Mouse (Mus musculus) layer of hippocampus, postnatal 36 days (tissue): Measurements from ENCODE around the gene D930048N14Rik. TPM values are rescaled to one million over a fixed set of nuclear protein-coding genes. Genes with fewer than 3 reads are reported as not detected.
A peak's percentile ranks its signal among the peaks of the same experiment; 100 is the strongest.
"Not testable (repeated sequence)": the region's sequence is repeated elsewhere in the genome, so short reads cannot be mapped to it uniquely, and the experiment has no call there.

Experiments
- DNase-seq, 2 experiments: peaks; one replicate each; pipeline ENCODE4 v3.0.0; 2022
- total RNA-seq, 2 experiments: library from RNA; stranded (reverse); gene quantifications; 2 replicates each; pipeline ENCODE4 v1.2.3; 2021

Gene D930048N14Rik
- 1 to 10 TPM; 1.5 to 1.9 TPM for total RNA-seq

- DNase-seq, result no peak
Observed at GRCm38 (mm10) chr11:51650691-51651515, at the start of gene D930048N14Rik, which contains the start of gene N4bp3. Gene D930048N14Rik, plus strand, starts transcription at chr11:51650954. Gene N4bp3, minus strand, starts transcription at chr11:51650842.

DNA sequence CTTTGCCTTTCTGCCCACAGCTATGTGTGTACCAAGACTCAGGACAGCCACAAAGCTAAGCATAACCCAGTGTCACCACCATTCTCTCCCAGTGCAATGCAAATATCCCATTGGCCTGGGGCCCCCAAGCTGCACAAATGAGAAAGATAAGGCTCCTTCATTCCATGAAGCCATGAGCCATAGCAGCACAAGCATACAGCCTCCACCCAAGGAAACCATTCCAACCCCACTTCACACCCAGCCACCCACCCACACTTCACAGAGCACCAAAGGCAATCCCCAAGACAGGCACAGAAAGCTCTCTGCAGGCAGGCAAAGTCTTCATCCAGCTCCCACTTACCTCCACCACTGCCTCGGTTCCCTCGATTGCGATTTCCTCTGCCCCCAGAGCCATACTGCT is 48.5 kb upstream of the D930048N14Rik start:
- no peak for DNase-seq

DNA sequence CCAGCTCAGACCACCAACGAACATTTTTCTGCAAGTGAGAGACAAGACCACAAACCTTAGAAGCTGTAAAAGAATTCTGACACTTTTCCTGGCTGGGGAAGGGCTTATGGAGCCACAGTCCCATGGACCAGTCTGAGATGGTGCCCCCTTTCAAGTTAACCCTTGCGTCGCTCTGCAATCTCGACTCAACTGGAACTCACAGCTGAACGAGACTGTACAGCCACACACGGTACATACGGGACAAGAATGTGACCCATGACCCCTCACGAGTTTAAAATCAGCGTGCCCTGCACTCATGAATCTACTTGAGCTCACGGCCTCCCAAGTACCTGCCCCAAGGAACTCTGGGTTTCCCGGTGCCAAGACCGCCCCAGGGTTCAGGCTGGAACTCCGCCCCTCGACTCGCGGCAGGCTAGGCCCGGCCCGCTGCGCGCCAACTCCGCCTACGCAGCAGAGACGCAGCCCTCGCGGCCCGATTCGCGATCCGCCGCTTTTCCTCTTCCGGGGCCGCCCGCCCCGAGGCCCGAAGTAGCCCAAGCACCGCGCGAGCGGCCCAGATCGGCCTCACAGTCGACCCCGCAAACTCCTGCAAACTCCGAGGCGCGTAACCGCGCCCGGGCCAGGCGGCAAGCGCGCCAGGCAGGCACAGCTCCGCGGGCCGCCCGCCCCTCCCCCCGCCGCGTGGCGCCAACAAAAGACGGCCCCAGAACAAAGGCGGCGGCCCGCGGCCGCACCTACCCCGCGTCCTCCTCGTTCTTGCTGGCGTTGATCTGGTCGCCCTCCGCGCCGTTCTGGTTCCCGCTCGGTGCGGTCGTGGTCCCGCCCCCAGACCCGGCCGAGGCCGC is 44.9 kb upstream of the D930048N14Rik start:
- peak; percentile 76 to 82 for DNase-seq

GRCm38 (mm10) chr11:51606447-51607095 is 44.2 kb upstream of the D930048N14Rik start, which contains the start of gene Hnrnpab:
Gene Hnrnpab, minus strand, starts transcription at chr11:51606847.
- peak; percentile 97 for DNase-seq

DNA sequence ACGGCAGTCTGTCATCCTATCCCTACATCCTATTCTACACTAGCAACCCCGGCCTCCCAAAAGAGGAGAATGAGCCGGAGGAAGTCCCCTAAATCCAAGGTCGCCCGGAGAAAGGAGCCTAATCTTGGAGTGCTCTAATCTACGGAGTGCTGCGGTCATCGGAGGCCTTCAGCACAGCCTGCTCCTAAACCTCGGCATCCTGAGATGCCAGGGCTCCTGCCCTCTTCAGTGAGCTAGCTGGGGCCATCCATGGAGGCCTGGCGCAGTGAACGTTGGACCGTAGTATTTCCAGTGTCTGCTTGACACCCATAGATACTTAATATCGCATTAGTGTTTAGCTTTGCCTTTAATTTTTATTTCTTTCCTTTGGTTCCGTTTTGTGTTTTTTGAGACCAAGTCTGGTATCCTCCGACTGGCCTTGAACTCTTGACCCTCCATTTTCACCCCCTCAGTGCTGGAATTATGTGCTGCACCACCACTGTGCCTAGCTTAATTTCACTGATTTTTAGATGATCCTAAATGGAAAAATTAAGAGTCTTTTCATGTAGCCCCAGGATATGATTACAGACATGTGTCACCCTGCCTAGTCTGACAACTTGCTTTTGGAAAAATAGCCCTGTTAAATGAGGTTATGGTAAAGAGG is 43.5 kb upstream of the D930048N14Rik start:
- no peak for DNase-seq

DNA sequence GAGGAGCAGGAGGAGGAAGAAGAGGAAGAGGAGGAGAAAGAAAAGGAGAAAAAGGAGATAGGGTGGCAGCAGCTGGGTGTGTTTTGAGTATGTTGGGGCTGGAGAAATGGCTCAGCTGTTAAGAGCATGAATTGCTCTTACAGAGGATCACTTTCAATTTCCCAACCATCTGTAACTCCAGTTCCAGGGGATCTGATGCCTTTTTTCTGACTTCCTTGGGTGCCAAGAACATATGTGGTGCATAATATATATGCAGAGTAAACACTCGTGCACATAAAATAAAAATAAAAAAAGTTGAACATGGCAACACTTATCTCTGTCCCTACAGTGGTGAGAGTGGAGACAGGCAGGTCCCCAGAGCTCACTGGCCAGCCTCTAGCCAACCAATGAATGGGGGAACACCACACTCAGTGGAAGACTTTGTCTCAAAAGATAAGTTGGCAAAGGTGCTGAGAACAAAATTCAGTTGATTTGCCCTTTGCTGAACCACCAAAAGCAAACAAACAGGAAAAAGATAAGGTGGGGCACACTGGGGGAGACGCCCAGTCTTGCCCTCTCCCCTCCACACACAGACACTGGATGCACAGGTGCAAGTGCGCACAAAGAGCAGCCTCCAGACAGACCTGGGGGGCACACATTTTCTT is 41.4 kb upstream of the D930048N14Rik start:
- no peak for DNase-seq

DNA sequence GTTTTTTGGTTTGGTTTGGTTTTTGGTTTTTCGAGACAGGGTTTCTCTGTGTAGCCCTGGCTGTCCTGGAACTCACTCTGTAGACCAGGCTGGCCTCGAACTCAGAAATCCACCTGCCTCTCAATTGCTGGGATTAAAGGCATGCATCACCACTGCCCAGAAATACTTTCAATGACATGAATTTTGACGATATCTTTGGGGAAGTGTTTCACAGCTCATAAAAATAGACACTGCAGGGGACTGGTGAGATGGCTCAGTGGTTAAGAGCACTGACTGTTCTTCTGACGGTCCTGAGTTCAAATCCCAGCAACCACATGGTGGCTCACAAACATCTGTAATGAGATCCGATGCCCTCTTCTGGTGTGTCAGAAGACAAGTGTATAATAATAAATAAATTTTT is 40.8 kb upstream of the D930048N14Rik start:
- DNase-seq, result not testable (repeated sequence)

DNA sequence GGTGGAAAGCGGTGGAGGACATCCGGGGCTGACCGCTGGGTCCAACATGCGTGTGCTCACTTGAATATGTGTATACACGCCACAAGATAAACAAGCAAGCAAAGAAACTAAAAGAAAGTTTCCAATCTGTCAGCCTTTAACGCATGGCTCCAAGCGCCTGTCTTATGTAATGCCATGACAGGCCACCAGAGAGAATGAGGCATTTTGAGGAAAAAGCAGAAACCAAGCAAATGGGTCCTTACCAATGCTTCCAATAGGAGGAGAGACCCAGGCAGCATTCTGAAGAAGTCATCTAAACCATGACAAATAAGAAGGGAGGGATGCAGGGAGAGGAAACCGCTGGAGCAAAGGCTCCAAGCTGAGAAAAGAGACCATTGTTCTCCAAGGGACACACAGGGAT is 36.5 kb upstream of the D930048N14Rik start:
- no peak for DNase-seq

GRCm38 (mm10) chr11:51615129-51615528 is 35.6 kb upstream of the D930048N14Rik start:
- DNase-seq, result no peak

- no peak for DNase-seq
Observed at GRCm38 (mm10) chr11:51615601-51616000, 35.2 kb upstream of the D930048N14Rik start.

DNA sequence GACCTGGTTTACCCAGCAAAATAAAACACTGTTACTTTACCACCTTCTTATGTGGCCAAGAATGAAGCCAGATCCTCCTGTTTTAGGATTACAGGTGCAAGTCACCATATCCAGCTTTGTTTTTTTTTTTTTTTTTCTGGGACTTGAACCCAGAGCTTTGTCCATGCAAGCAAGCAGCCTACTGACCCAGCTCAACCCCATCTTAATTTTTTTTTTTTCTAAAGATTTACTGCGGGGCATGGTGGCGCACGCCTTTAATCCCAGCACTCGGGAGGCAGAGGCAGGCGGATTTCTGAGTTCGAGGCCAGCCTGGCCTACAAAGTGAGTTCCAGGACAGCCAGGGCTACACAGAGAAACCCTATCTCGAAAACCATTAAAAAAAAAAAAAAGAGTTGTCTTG is 34.6 kb upstream of the D930048N14Rik start:
- DNase-seq, result not testable (repeated sequence)

DNA sequence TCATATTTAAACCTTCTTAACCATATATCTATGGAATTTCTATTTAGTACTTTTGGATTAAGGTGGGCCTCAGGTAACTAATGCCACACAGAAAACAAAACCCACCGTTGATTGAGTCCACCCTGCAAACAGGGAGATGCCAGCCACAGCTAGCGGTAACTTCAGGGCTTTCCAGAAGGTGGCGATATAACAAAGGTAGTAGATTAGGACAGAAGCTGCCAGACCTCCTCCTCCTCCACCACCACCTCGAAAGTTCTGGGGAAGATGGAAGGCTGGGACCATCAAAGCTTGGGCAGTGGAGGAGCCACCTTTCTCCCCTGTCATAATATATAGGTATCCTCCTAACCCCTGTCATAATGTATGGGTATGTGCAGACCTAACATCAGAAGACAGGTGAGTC is 33.1 kb upstream of the D930048N14Rik start:
- peak; percentile 51 to 62 for DNase-seq

GRCm38 (mm10) chr11:51618894-51619408 is 31.8 kb upstream of the D930048N14Rik start:
- DNase-seq, result no peak

DNA sequence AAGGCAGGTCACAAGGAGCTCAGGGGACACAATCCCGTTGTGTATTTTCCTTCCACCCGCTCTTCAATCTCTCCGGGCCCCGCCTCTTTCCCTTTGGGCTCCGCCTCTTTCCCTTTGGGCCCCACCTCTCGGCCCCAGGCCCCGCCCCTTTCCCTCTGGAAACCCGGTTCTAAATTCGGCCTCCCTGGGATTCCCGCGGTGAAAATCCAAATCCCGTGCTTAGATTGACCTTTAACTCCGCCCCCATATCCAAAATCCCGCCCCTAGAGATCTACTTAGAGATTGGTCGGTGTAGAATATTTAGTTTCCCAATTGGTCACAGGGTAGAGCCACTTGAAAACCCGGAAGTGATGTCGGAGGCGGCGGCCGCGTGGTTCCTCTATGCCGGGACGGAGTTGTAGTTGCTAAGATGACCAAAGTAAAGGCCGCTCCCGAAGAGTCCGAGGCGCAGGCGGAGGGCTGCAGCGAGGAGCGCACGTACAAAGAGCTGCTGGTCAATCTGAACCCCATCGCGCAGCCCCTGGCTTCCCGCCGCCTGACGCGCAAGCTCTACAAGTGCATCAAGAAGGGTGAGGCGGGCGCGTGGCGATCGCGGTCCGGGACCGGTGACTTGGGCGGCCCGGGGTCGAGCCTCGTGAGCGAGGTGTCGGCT is 31.2 kb upstream of the D930048N14Rik start, which contains the start of gene Nhp2:
Nhp2 (plus strand) TSS at position 327 of the 652 bp plus-strand sequence.
- DNase-seq, result peak; percentile 86 to 88

DNA sequence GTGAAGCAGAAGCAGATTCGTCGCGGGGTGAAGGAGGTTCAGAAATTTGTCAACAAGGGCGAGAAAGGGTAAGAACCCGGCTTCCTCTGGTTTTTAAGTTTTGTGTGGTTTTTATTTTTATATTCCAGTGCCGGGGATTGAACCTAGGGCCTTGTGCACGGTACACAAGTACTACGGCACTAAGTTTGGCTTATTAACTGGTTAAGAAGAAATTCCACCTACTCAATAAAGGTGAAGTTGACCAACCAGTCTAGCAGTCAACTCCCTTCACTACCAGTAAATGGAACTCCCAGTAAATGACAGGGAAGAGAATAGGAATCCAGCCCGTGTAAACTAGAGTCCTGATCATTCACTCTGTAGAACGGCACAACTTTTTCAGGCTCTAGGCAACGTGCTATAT is 30.7 kb upstream of the D930048N14Rik start:
- DNase-seq, result no peak

- DNase-seq, result no peak
Observed at GRCm38 (mm10) chr11:51621776-51622175, 29.0 kb upstream of the D930048N14Rik start.

DNA sequence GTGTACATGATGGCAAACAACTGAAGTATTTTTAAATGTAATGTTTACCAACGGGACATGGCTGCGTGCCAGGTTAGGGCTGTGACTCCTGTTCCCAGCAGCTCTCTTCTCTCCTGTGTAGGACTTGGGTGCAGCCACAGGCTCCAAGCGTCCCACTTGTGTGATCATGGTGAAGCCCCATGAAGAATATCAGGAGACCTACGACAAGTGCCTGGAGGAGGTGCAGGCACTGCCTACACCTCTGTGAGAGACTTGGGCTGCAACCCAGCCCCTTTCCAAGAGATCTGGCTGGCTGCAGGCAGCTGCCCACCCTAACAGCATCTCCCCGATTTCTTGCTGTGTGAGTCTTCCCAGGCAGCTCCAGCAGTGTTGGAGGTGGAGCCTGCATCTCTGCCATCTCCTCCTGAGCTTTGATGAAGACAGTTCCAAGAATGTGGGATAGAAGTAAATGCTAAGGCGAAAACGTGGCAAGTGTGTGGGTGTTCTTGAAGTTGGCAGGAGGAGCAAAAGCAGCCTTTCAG is 27.7 kb upstream of the D930048N14Rik start:
- DNase-seq, result peak in 1 of 2 experiments; percentile 45

DNA sequence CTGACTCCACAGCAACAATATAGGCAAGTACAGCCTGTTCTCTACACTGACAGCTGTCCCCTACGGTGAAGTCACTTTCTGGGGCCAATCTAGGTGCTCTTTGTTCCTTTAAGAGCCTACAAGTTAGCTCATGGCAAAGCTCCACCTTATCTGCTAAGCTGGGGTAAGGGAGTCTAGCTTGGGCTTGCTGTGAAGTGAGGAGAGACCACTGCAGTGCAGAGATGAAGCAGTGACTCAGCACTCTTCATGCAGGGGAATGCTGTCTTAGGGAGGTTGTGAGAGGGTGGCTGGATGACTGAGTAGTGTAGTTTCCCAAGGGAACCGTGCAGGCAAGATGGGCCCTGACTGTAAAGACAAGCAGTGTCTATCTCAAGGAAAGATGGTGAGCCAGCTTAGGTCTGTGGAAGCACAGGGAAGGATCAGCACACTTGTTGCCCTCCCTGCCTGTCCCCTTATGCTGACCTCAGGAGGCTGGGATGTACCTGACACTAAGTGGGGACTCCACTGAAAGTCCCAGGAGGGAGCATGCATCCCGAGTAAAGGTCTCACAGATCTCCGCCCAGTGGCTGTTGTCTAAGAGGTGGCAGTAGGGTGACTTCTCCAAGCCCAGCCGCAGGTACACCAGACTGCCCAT is 25.4 kb upstream of the D930048N14Rik start:
- DNase-seq, result no peak

- DNase-seq, result no peak
Observed at GRCm38 (mm10) chr11:51627425-51627824, 23.3 kb upstream of the D930048N14Rik start.

- DNase-seq, result no peak
Observed at GRCm38 (mm10) chr11:51627907-51628306, 22.8 kb upstream of the D930048N14Rik start.
